Mouse (Mus musculus): ENCODE measurements around the gene Pald1. TPM values are rescaled to one million over a fixed set of nuclear protein-coding genes. Genes with fewer than 3 reads are reported as not detected.

Pald1 gene
- polyA plus RNA-seq, 1 experiment from 2014 or later = 3.7 TPM

DNA sequence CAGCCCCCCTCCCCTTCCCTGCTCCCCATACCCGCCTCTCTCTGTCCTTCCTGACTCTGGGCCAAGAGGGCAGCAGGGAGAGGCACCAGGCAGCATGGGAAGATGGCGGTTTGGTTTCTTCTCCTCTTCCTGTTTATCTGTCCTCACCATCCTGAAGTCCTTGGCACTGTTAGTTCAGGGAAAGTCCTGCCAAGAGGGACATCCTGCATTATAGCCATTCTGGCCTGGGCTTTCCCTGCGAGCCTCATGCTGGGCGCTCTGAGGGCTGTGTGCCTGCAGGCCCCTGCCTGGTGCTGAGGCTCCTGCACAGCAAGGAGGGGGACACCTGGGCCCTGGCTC is 10.8 kb downstream of the Pald1 start:
- no peak overlapping the region for H3K4me3 ChIP-seq (ENCODE audit: low read depth, low read length)
- no peak overlapping the region for H3K9ac ChIP-seq (replicated peaks)
- no peak for DNase-seq
- WGBS (ENCODE audit: insufficient replicate concordance) = 57% methylated on average over 4 of the region's 4 CpGs
- no peak overlapping the region for H3K27ac ChIP-seq (ENCODE audit: low read depth)
- H3K9me3 ChIP-seq (ENCODE audit: low read length) = no peaks in the 10 kb centered on the region
- H3K36me3 ChIP-seq (replicated peaks; ENCODE audit: insufficient read depth, low read length) = no peaks in the 10 kb centered on the region
- ATAC-seq = no peak
- H3K27me3 ChIP-seq (ENCODE audit: insufficient read depth, low read length) = no peaks in the 10 kb centered on the region
- TF ChIP-seq EP300 (IDR thresholded peaks at IDR 0.05; ENCODE audit: low read depth) (no peak), CTCF (IDR thresholded peaks at IDR 0.05; ENCODE audit: low read depth) (no peak)
- H3K4me2 ChIP-seq (ENCODE audit: low read depth, low read length) = no peak overlapping the region
- peaks cover 18% of the 10 kb centered on the region for H3K4me1 ChIP-seq (ENCODE audit: insufficient read depth)

DNA sequence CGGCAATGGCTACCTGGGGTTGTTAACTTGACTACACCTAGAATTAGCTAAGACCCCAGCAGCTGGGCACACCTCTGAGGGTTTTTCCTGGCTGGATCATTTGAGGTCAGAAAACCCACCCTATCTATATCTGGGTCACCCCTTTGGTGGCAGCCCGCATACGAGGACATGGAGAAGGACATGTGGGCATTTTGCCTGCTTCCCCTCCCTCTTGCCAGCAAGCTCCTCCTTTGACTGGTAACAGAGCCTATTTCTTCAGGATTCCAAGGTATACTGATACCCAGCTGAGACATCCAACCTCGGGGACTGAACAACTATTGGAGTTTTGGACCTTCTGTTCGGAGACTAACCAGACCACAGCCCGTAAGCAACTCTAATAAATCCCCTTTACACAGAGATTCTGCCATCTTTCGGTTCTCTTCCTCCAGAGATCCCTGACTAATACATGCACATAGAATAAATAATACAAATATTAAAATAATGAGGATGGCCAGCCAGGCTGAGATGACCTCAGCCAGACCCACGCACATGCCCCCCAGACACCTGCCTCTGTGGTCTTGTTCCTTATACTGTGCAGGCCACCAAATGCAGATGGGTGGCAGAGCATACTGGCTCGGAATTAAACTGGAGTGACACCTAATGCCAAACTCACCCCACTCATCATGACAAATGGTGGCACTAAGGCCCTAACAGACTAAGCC is 11.3 kb downstream of the Pald1 start:
- TF ChIP-seq CTCF (IDR thresholded peaks at IDR 0.05; ENCODE audit: low read depth) (no peak), EP300 (IDR thresholded peaks at IDR 0.05; ENCODE audit: low read depth) (no peak)
- 80% methylated on average over 9 of the region's 9 CpGs for WGBS (ENCODE audit: insufficient replicate concordance)
- Histone ChIP-seq H3K9ac (replicated peaks) (no peak overlapping the region), H3K27me3 (ENCODE audit: insufficient read depth, low read length) (no peaks in the 10 kb centered on the region), H3K27ac (ENCODE audit: low read depth) (no peak overlapping the region), H3K4me1 (ENCODE audit: insufficient read depth) (peaks cover 18% of the 10 kb centered on the region), H3K36me3 (replicated peaks; ENCODE audit: insufficient read depth, low read length) (no peaks in the 10 kb centered on the region), H3K4me3 (ENCODE audit: low read depth, low read length) (no peak overlapping the region), H3K9me3 (ENCODE audit: low read length) (no peaks in the 10 kb centered on the region), H3K4me2 (ENCODE audit: low read depth, low read length) (no peak overlapping the region)
- ATAC-seq = no peak
- no peak for DNase-seq

DNA sequence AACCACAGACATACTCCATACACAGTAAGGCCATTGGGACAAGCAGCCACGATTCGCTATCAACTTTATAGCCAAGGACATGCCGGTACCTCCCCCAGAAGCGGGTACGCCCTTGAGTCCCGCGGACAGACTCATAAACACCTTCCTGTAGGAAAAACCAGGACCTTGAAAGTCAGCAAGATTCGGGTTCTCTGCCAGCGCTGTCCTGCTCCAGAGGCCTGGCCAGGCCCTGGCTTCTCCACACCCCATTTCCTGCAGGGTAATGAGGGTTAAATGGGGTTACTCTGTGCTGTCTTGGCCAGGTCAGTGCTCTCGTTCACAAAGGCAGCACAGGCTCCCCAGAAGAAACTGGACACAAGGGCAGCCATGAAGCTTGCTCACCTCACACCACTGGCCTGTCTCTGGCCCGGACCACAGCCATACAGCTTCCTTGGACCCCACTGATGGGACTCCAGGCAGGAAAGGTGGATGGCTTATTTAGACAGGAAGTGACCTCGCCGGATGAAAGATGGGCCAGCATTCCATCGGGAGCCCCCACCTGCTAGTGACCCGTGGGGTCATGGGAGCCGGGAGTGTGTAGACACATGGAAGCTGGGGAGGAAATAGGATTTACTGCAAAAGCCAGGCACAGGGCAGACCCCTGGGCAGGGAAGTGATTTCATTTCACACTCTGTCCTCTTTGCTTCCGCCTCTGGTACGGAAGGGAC is 12.9 kb downstream of the Pald1 start:
- DNase-seq = no peak
- Histone ChIP-seq H3K27ac (ENCODE audit: low read depth) (peak overlapping the region; percentile 41; the same call in 1 of the 2 replicates), H3K9ac (replicated peaks) (no peak overlapping the region), H3K4me2 (ENCODE audit: low read depth, low read length) (no peak overlapping the region), H3K4me1 (ENCODE audit: insufficient read depth) (peaks cover 18% of the 10 kb centered on the region), H3K36me3 (replicated peaks; ENCODE audit: insufficient read depth, low read length) (no peaks in the 10 kb centered on the region), H3K27me3 (ENCODE audit: insufficient read depth, low read length) (no peaks in the 10 kb centered on the region), H3K9me3 (ENCODE audit: low read length) (no peaks in the 10 kb centered on the region), H3K4me3 (ENCODE audit: low read depth, low read length) (no peak overlapping the region)
- TF ChIP-seq CTCF (IDR thresholded peaks at IDR 0.05; ENCODE audit: low read depth) (no peak), EP300 (IDR thresholded peaks at IDR 0.05; ENCODE audit: low read depth) (no peak)
- peak; percentile 45 for ATAC-seq
- WGBS (ENCODE audit: insufficient replicate concordance) = 67% methylated on average over 18 of the region's 18 CpGs

DNA sequence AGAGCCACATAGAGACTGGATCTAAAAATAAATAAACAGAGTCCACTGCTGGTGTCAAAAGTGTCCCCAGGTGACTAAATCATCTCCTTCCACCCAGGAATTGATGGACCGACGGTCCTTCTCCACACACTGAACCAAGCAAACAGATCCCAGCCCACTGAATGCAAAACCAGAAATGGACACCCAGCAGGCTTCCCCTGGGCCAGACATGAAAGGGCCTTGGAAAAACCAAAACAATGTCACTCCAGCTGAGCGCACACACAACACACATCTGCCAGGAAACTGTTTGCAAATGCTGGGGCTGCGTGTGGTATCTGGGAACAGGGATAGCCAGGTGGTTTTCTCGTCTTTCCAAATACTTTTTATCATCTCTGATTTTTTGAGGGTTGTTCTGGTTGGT is 13.6 kb downstream of the Pald1 start:
- peak overlapping the region; percentile 41; the same call in 1 of the 2 replicates for H3K27ac ChIP-seq (ENCODE audit: low read depth)
- no peak overlapping the region for H3K4me3 ChIP-seq (ENCODE audit: low read depth, low read length)
- no peak for TF ChIP-seq EP300 (IDR thresholded peaks at IDR 0.05; ENCODE audit: low read depth)
- no peak for TF ChIP-seq CTCF (IDR thresholded peaks at IDR 0.05; ENCODE audit: low read depth)
- no peaks in the 10 kb centered on the region for H3K36me3 ChIP-seq (replicated peaks; ENCODE audit: insufficient read depth, low read length)
- no peaks in the 10 kb centered on the region for H3K9me3 ChIP-seq (ENCODE audit: low read length)
- no peak overlapping the region for H3K4me2 ChIP-seq (ENCODE audit: low read depth, low read length)
- ATAC-seq (no peak), DNase-seq (no peak)
- no peaks in the 10 kb centered on the region for H3K27me3 ChIP-seq (ENCODE audit: insufficient read depth, low read length)
- 55% methylated on average over 5 of the region's 5 CpGs for WGBS (ENCODE audit: insufficient replicate concordance)
- peaks cover 14% of the 10 kb centered on the region for H3K4me1 ChIP-seq (ENCODE audit: insufficient read depth)
- H3K9ac ChIP-seq (replicated peaks) = no peak overlapping the region

DNA sequence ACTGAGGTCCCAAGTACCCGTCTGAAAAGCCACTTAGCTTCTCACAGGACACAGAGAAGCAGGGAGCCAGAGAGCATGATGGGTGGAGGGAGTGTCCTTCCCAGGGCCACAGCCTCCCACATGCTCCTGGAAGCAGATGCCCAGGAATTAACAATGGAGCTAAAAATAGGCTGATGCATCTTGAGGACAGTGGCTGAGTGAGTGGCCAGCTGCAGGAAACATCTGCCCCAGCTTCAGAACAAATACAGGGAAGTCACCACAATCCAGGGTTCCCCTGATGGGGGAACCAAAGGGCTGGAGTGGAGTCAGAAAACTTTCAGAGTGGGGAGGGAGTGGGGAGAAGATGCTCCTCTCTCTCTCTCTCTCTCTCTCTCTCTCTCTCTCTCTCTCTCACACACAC is 17.4 kb downstream of the Pald1 start:
- TF ChIP-seq EP300 (IDR thresholded peaks at IDR 0.05; ENCODE audit: low read depth) (no peak), CTCF (IDR thresholded peaks at IDR 0.05; ENCODE audit: low read depth) (peak; percentile 27; the same call in 1 of the 2 replicates)
- Histone ChIP-seq H3K27me3 (ENCODE audit: insufficient read depth, low read length) (no peaks in the 10 kb centered on the region), H3K36me3 (replicated peaks; ENCODE audit: insufficient read depth, low read length) (no peaks in the 10 kb centered on the region), H3K9ac (replicated peaks) (no peak overlapping the region), H3K4me2 (ENCODE audit: low read depth, low read length) (no peak overlapping the region), H3K4me3 (ENCODE audit: low read depth, low read length) (no peak overlapping the region), H3K4me1 (ENCODE audit: insufficient read depth) (no peaks in the 10 kb centered on the region; the same call in 1 of the 2 replicates), H3K9me3 (ENCODE audit: low read length) (no peaks in the 10 kb centered on the region), H3K27ac (ENCODE audit: low read depth) (no peak overlapping the region)
- WGBS (ENCODE audit: insufficient replicate concordance) = 39% methylated on average over 1 of the region's 1 CpGs
- ATAC-seq (peak; percentile 54), DNase-seq (no peak)

DNA sequence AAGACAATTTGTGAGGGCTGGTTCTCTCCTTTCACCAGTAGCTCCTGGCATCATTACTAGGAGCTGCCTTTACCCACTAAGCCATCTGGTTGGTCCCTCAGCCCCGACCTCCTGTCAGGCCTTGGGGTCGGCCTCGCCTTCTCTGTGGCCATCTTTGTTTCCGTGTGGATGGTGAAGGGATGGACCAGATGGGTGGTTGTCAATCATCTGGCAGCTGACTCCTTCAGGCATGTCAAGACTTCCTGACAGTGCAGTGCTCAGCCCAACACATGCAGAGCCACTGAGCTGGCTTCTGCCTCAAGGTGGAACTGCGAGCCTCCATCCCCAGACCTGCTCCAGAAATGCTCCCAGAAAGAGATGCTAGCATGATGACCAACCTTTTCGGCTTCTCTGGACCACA is 18.9 kb downstream of the Pald1 start:
- no peaks in the 10 kb centered on the region for H3K36me3 ChIP-seq (replicated peaks; ENCODE audit: insufficient read depth, low read length)
- no peaks in the 10 kb centered on the region; the same call in 1 of the 2 replicates for H3K4me1 ChIP-seq (ENCODE audit: insufficient read depth)
- ATAC-seq (no peak), DNase-seq (no peak)
- H3K9me3 ChIP-seq (ENCODE audit: low read length) = no peaks in the 10 kb centered on the region
- H3K27me3 ChIP-seq (ENCODE audit: insufficient read depth, low read length) = no peaks in the 10 kb centered on the region
- no peak for TF ChIP-seq CTCF (IDR thresholded peaks at IDR 0.05; ENCODE audit: low read depth)
- no peak for TF ChIP-seq EP300 (IDR thresholded peaks at IDR 0.05; ENCODE audit: low read depth)
- no peak overlapping the region for H3K27ac ChIP-seq (ENCODE audit: low read depth)
- no peak overlapping the region for H3K9ac ChIP-seq (replicated peaks)
- H3K4me2 ChIP-seq (ENCODE audit: low read depth, low read length) = no peak overlapping the region
- WGBS (ENCODE audit: insufficient replicate concordance) = 78% methylated on average over 6 of the region's 6 CpGs
- H3K4me3 ChIP-seq (ENCODE audit: low read depth, low read length) = no peak overlapping the region
